8 mouse cellular contexts compared by ENCODE assay signal in genomic region chr3:141811348-141811747, GRCm38 (mm10).
DNase-seq lines count a peak whose midpoint lies in the region; ATAC-seq and TF ChIP-seq lines count a peak whose summit lies in the region.

No protein-coding gene starts in this region.

- no peak overlapping the region for H3K4me2 ChIP-seq in forebrain, postnatal 0 days (ENCODE audit: low read depth)
- H3K4me2 ChIP-seq in stomach, embryonic 14.5 days (replicated peaks; ENCODE audit: low read depth, low read length), result no peak overlapping the region

- no peak overlapping the region for H3K9ac ChIP-seq in forebrain, postnatal 0 days
- H3K9ac ChIP-seq in stomach, embryonic 14.5 days (replicated peaks; ENCODE audit: low read depth, low read length), result no peak overlapping the region

- WGBS in forebrain, embryonic 10.5 days, result 19% methylated on average over 2 of the region's 2 CpGs
- 25% methylated on average over 2 of the region's 2 CpGs for WGBS in forebrain, postnatal 0 days
- WGBS in stomach, embryonic 14.5 days, result 21% methylated on average over 2 of the region's 2 CpGs

- H3K4me1 ChIP-seq in forebrain, embryonic 10.5 days, result peaks cover 22% of the 10 kb centered on the region
- no peaks in the 10 kb centered on the region for H3K4me1 ChIP-seq in forebrain, postnatal 0 days (ENCODE audit: insufficient read depth)
- H3K4me1 ChIP-seq in stomach, embryonic 14.5 days (ENCODE audit: control insufficient read depth, insufficient read depth, low read length), result no peaks in the 10 kb centered on the region

- no peaks in the 10 kb centered on the region for H3K9me3 ChIP-seq in forebrain, embryonic 10.5 days
- H3K9me3 ChIP-seq in forebrain, postnatal 0 days (ENCODE audit: low read length), result no peaks in the 10 kb centered on the region
- H3K9me3 ChIP-seq in stomach, embryonic 14.5 days (ENCODE audit: control insufficient read depth, low read depth, low read length), result no peaks in the 10 kb centered on the region

- no peak overlapping the region for H3K4me3 ChIP-seq in forebrain, embryonic 10.5 days
- H3K4me3 ChIP-seq in forebrain, postnatal 0 days (ENCODE audit: low read depth, low read length), result no peak overlapping the region
- no peak overlapping the region for H3K4me3 ChIP-seq in stomach, embryonic 14.5 days (ENCODE audit: low read depth, low read length)

- no peaks in the 10 kb centered on the region for H3K36me3 ChIP-seq in forebrain, embryonic 10.5 days (replicated peaks)
- H3K36me3 ChIP-seq in forebrain, postnatal 0 days (ENCODE audit: insufficient read depth), result no peaks in the 10 kb centered on the region
- H3K36me3 ChIP-seq in stomach, embryonic 14.5 days (ENCODE audit: control insufficient read depth, insufficient read depth, low read length), result no peaks in the 10 kb centered on the region

- H3K27me3 ChIP-seq in forebrain, embryonic 10.5 days (ENCODE audit: poor library complexity, severe bottlenecking), result 0 out of 2 replicates have a peak, but pooled peaks cover under 1% of the 10 kb centered on the region
- H3K27me3 ChIP-seq in forebrain, postnatal 0 days (ENCODE audit: insufficient read depth, low read length), result no peaks in the 10 kb centered on the region
- H3K27me3 ChIP-seq in stomach, embryonic 14.5 days (ENCODE audit: control insufficient read depth, insufficient read depth, low read length), result no peaks in the 10 kb centered on the region

- no peak for ATAC-seq in forebrain, postnatal 0 days
- ATAC-seq in stomach, embryonic 14.5 days (ENCODE audit: insufficient number of reproducible peaks, insufficient read depth, low FRiP score, low read depth), result 0 out of 2 replicates have a peak, but pooled peaks have one; percentile 61
- no peak for ATAC-seq in erythroid progenitor cell, adult 5-6 weeks (replicated peaks; ENCODE audit: low FRiP score, poor library complexity, severe bottlenecking)

- peak; percentile 34 for DNase-seq in forebrain, embryonic 10.5 days (ENCODE audit: extremely low spot score, low spot score)
- DNase-seq in forebrain, postnatal 0 days, result no peak
- DNase-seq in 3T3-L1 (ENCODE audit: low read depth, low spot score), result peak; percentile 58
- peak; percentile 86 for DNase-seq in embryo, embryonic 10 days (ENCODE audit: low spot score)
- DNase-seq in kidney, postnatal 4 days, result peak; percentile 82
- DNase-seq in thymus, postnatal 0 days (ENCODE audit: low spot score), result no peak

- no peak for TF ChIP-seq CTCF in forebrain, postnatal 0 days (IDR thresholded peaks at IDR 0.05; ENCODE audit: low read depth)

- no peak overlapping the region for H3K27ac ChIP-seq in forebrain, embryonic 10.5 days
- H3K27ac ChIP-seq in forebrain, postnatal 0 days (ENCODE audit: low read depth, low read length), result no peak overlapping the region
- no peak overlapping the region for H3K27ac ChIP-seq in stomach, embryonic 14.5 days (ENCODE audit: low read length)

Comparison
In these comparisons a context has a peak if more than half of its experiments do, and no peak if none do; other contexts are left out.
1. DNase-seq: peak in forebrain, embryonic 10.5 days (single experiment), 3T3-L1 (single experiment), embryo, embryonic 10 days (single experiment) and kidney, postnatal 4 days (2 of 2); none in forebrain, postnatal 0 days (single experiment) and thymus, postnatal 0 days (single experiment).